Mouse (Mus musculus) lung, embryonic 16.5 days (tissue): ENCODE results near the gene Kmt2c. TPM values are rescaled to one million over a fixed set of nuclear protein-coding genes. Genes with fewer than 3 reads are reported as not detected.

Experiments
- ATAC-seq: fragments of 200-750 bp; cut with Nextera tagmentation; 2 replicates; pipeline ENCODE4 v1.8.0; 2017; ENCODE audit warnings: low read depth, mild to moderate bottlenecking, moderate library complexity
- H3K27ac ChIP-seq: fragments of 300-500 bp; sonication (generic); 2 replicates; pipeline ENCODE4 v1.5.1; 2014; ENCODE audit warnings: mild to moderate bottlenecking, control low read depth, low read length
- H3K27me3 ChIP-seq: fragments of 300-500 bp; sonication (generic); 2 replicates; pipeline ENCODE4 v1.6.1; 2014; ENCODE audit warnings: low read depth, low read length, mixed read lengths; ENCODE audit not compliant: control insufficient read depth, insufficient read depth
- H3K36me3 ChIP-seq: fragments of 300-500 bp; sonication (generic); 2 replicates; pipeline ENCODE4 v1.6.1; 2014; ENCODE audit warnings: low read length; ENCODE audit not compliant: control insufficient read depth, insufficient read depth
- H3K4me1 ChIP-seq: fragments of 300-500 bp; sonication (generic); replicated peaks from 2 replicates; pipeline ENCODE4 v1.6.1; 2014; ENCODE audit warnings: low read length, mixed read lengths; ENCODE audit not compliant: control insufficient read depth, insufficient read depth
- H3K4me2 ChIP-seq: fragments of 300-500 bp; sonication (generic); 2 replicates; pipeline ENCODE4 v1.6.1; 2014; ENCODE audit warnings: low read depth, low read length, control low read depth
- H3K4me3 ChIP-seq: fragments of 300-500 bp; sonication (generic); 2 replicates; pipeline ENCODE4 v1.5.1; 2014; ENCODE audit warnings: mild to moderate bottlenecking, low read length, control low read depth
- H3K9ac ChIP-seq: fragments of 300-500 bp; sonication (generic); 2 replicates; pipeline ENCODE4 v1.6.1; 2014; ENCODE audit warnings: low read length, control low read depth
- H3K9me3 ChIP-seq: fragments of 300-500 bp; sonication (generic); 2 replicates; pipeline ENCODE4 v1.6.1; 2016; ENCODE audit warnings: low read length; ENCODE audit not compliant: control insufficient read depth
- WGBS: fragments of 180-500 bp; shearing (Covaris S2); extraction: QIAGEN DNeasy Blood & Tissue Kit; methylation state at CpG from one replicate; pipeline ENCODE4 v1.1.7; 2014; 5-methylcytosine and 5-hydroxymethylcytosine counted together
- polyA plus RNA-seq: library from polyadenylated mRNA; unstranded; fragments of >200 nt; fragmentation: Nextera tagmentation; extraction: Ambion mirVana; gene quantifications from 2 replicates; pipeline ENCODE4 v1.2.1, GENCODE M21; 2015

Kmt2c gene
- polyA plus RNA-seq, 1 experiment from 2014 or later, result 10.2 TPM

- Histone ChIP-seq H3K9ac (no peak overlapping the region), H3K27me3 (no peaks in the 10 kb centered on the region), H3K4me1 (no peaks in the 10 kb centered on the region), H3K9me3 (no peaks in the 10 kb centered on the region), H3K27ac (no peak overlapping the region), H3K4me2 (no peak overlapping the region), H3K4me3 (no peak overlapping the region), H3K36me3 (peaks cover 10% of the 10 kb centered on the region; the same call in 1 of the 2 replicates)
- WGBS, result 83% methylated on average over 6 of the region's 6 CpGs
- no peak for ATAC-seq
These were observed 237.1 kb downstream of the Kmt2c start for GRCm38 (mm10) chr5:25261452-25261851.

- H3K9ac ChIP-seq, result no peak overlapping the region
- no peak overlapping the region for H3K27ac ChIP-seq
- H3K4me1 ChIP-seq, result peaks cover 3% of the 10 kb centered on the region; the same call in 1 of the 2 replicates
- no peak for ATAC-seq
- no peak overlapping the region for H3K4me3 ChIP-seq
- no peaks in the 10 kb centered on the region for H3K27me3 ChIP-seq
- H3K36me3 ChIP-seq, result peaks cover 12% of the 10 kb centered on the region
- H3K4me2 ChIP-seq, result no peak overlapping the region
- no peaks in the 10 kb centered on the region for H3K9me3 ChIP-seq
- 91% methylated on average over 2 of the region's 2 CpGs for WGBS
These were observed 241.9 kb downstream of the Kmt2c start for GRCm38 (mm10) chr5:25256686-25257085.

DNA sequence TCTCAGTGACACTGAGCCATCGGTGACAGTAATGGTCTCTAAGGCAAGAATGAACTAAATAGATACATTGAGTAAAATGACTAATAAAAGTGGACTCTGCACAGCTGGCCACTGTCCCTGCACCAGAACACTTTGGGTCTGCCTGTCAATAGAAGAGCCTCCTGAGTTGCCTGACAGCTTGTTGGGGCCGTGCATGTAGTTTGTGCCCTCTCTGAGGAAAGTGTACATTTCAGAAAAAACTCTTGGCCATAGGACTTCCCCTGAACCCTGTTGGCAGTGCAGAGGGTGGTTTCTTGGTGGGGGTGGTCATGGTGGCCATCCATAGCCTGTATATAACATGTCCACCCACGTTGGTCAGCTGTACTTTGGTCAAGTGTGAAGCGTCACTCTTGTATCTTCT, 244.1 kb downstream of the Kmt2c start:
- no peak for ATAC-seq
- Histone ChIP-seq H3K4me2 (no peak overlapping the region), H3K4me1 (peaks cover 3% of the 10 kb centered on the region; the same call in 1 of the 2 replicates), H3K9me3 (no peaks in the 10 kb centered on the region), H3K27ac (no peak overlapping the region), H3K4me3 (no peak overlapping the region), H3K36me3 (peaks cover 21% of the 10 kb centered on the region), H3K27me3 (no peaks in the 10 kb centered on the region), H3K9ac (no peak overlapping the region)
- 90% methylated on average over 4 of the region's 4 CpGs for WGBS

- no peak overlapping the region for H3K4me3 ChIP-seq
- no peak overlapping the region for H3K4me2 ChIP-seq
- peaks cover 3% of the 10 kb centered on the region; the same call in 1 of the 2 replicates for H3K4me1 ChIP-seq
- WGBS, result 72% methylated on average over 8 of the region's 8 CpGs
- H3K9me3 ChIP-seq, result no peaks in the 10 kb centered on the region
- H3K27me3 ChIP-seq, result no peaks in the 10 kb centered on the region
- H3K36me3 ChIP-seq, result peaks cover 20% of the 10 kb centered on the region
- H3K27ac ChIP-seq, result no peak overlapping the region
- ATAC-seq, result peak; percentile 59
- H3K9ac ChIP-seq, result no peak overlapping the region
These were observed 245.6 kb downstream of the Kmt2c start for GRCm38 (mm10) chr5:25252825-25253544.

- Histone ChIP-seq H3K4me3 (no peak overlapping the region), H3K27ac (no peak overlapping the region), H3K4me2 (no peak overlapping the region), H3K4me1 (peaks cover 3% of the 10 kb centered on the region; the same call in 1 of the 2 replicates), H3K9me3 (no peaks in the 10 kb centered on the region), H3K36me3 (peaks cover 20% of the 10 kb centered on the region), H3K27me3 (no peaks in the 10 kb centered on the region), H3K9ac (no peak overlapping the region)
- 36% methylated on average over 2 of the region's 2 CpGs for WGBS
- peak; percentile 81 for ATAC-seq
These were observed 246.2 kb downstream of the Kmt2c start for GRCm38 (mm10) chr5:25252423-25252822.

DNA sequence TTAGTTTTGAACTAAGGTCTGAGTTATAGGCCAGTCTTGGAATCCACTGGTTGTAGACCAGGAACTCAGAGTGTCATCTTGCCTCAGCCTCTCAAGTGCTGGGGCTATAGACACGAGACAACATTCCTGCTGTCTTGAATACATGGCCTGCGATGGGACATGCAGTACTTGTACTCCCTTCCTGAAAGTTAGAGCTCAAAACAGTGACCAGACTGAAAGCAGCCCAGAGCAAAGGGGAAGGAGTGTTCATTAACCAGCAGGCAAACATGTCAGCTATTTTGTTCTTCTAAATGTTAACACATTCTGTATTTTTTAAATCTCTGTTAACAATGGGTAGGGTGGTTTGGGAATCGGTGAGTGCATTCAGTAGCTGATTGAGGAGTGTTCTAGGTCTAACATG, 251.5 kb downstream of the Kmt2c start:
- Histone ChIP-seq H3K9ac (no peak overlapping the region), H3K4me2 (no peak overlapping the region), H3K9me3 (no peaks in the 10 kb centered on the region), H3K4me3 (no peak overlapping the region), H3K4me1 (peaks cover 2% of the 10 kb centered on the region; the same call in 1 of the 2 replicates), H3K27me3 (no peaks in the 10 kb centered on the region), H3K36me3 (peaks cover 17% of the 10 kb centered on the region), H3K27ac (no peak overlapping the region)
- no peak for ATAC-seq
- 67% methylated on average over 3 of the region's 3 CpGs for WGBS

GRCm38 (mm10) chr5:25246473-25246865, 252.1 kb downstream of the Kmt2c start:
- no peaks in the 10 kb centered on the region for H3K9me3 ChIP-seq
- ATAC-seq, result no peak
- no peak overlapping the region for H3K4me2 ChIP-seq
- H3K27me3 ChIP-seq, result no peaks in the 10 kb centered on the region
- H3K27ac ChIP-seq, result no peak overlapping the region
- H3K4me1 ChIP-seq, result no peaks in the 10 kb centered on the region
- no peak overlapping the region for H3K9ac ChIP-seq
- no peak overlapping the region for H3K4me3 ChIP-seq
- WGBS, result 68% methylated on average over 1 of the region's 1 CpGs
- H3K36me3 ChIP-seq, result peaks cover 12% of the 10 kb centered on the region

- H3K27ac ChIP-seq, result no peak overlapping the region
- no peak overlapping the region for H3K9ac ChIP-seq
- 78% methylated on average over 10 of the region's 10 CpGs for WGBS
- ATAC-seq, result no peak
- H3K27me3 ChIP-seq, result no peaks in the 10 kb centered on the region
- no peak overlapping the region for H3K4me2 ChIP-seq
- H3K9me3 ChIP-seq, result no peaks in the 10 kb centered on the region
- H3K4me1 ChIP-seq, result no peaks in the 10 kb centered on the region
- peaks cover 6% of the 10 kb centered on the region for H3K36me3 ChIP-seq
- H3K4me3 ChIP-seq, result no peak overlapping the region
These were observed 252.6 kb downstream of the Kmt2c start for GRCm38 (mm10) chr5:25245806-25246472.

GRCm38 (mm10) chr5:25243101-25243500, 255.5 kb downstream of the Kmt2c start:
- no peak for ATAC-seq
- H3K4me2 ChIP-seq, result no peak overlapping the region
- WGBS, result 83% methylated on average over 6 of the region's 6 CpGs
- H3K9me3 ChIP-seq, result no peaks in the 10 kb centered on the region
- no peak overlapping the region for H3K4me3 ChIP-seq
- H3K36me3 ChIP-seq, result 0 out of 2 replicates have a peak, but pooled peaks cover 2% of the 10 kb centered on the region
- H3K27ac ChIP-seq, result no peak overlapping the region
- H3K4me1 ChIP-seq, result no peaks in the 10 kb centered on the region
- no peaks in the 10 kb centered on the region for H3K27me3 ChIP-seq
- H3K9ac ChIP-seq, result no peak overlapping the region
